Mouse (Mus musculus) embryonic facial prominence, embryonic 15.5 days (tissue): ENCODE measurements around the gene Pdss1. TPM values are rescaled to one million over a fixed set of nuclear protein-coding genes. Genes with fewer than 3 reads are reported as not detected.
A peak's percentile ranks its signal among the peaks of the same experiment; 100 is the strongest.
"Not testable (repeated sequence)": the region's sequence is repeated elsewhere in the genome, so short reads cannot be mapped to it uniquely, and the experiment has no call there.

Experiments
- ATAC-seq: fragments of 200-750 bp; cut with Nextera tagmentation; 2 replicates; pipeline ENCODE4 v1.8.0; 2017; ENCODE audit warnings: low read depth, moderate TSS enrichment; ENCODE audit not compliant: insufficient number of reproducible peaks, low FRiP score, low TSS enrichment
- H3K27ac ChIP-seq: fragments of 300-500 bp; sonication (generic); replicated peaks from 2 replicates; pipeline ENCODE4 v1.5.1; 2015; ENCODE audit warnings: mild to moderate bottlenecking, inconsistent platforms
- H3K27me3 ChIP-seq: fragments of 300-500 bp; sonication (generic); 2 replicates; pipeline ENCODE4 v1.6.1; 2015; ENCODE audit warnings: inconsistent platforms
- H3K36me3 ChIP-seq: fragments of 300-500 bp; sonication (generic); 2 replicates; pipeline ENCODE4 v1.6.1; 2015; ENCODE audit warnings: mild to moderate bottlenecking, inconsistent platforms
- H3K4me1 ChIP-seq: fragments of 300-500 bp; sonication (generic); 2 replicates; pipeline ENCODE4 v1.6.1; 2015; ENCODE audit warnings: inconsistent platforms
- H3K4me2 ChIP-seq: fragments of 300-500 bp; sonication (generic); replicated peaks from 2 replicates; pipeline ENCODE4 v1.6.1; 2015; ENCODE audit warnings: mild to moderate bottlenecking, inconsistent platforms
- H3K4me3 ChIP-seq: fragments of 300-500 bp; sonication (generic); replicated peaks from 2 replicates; pipeline ENCODE4 v1.5.1; 2015; ENCODE audit warnings: mild to moderate bottlenecking, inconsistent platforms
- H3K9ac ChIP-seq: fragments of 300-500 bp; sonication (generic); 2 replicates; pipeline ENCODE4 v1.6.1; 2015; ENCODE audit warnings: inconsistent platforms
- H3K9me3 ChIP-seq: fragments of 300-500 bp; sonication (generic); replicated peaks from 2 replicates; pipeline ENCODE4 v1.6.1; 2016; ENCODE audit warnings: inconsistent platforms
- WGBS: fragments of 180-500 bp; shearing (Covaris S2); methylation state at CpG from one replicate; pipeline ENCODE4 v1.1.7; 2015; 5-methylcytosine and 5-hydroxymethylcytosine counted together
- polyA plus RNA-seq: library from polyadenylated mRNA; unstranded; fragments of >200 nt; fragmentation: Nextera tagmentation; extraction: Ambion mirVana; gene quantifications from 2 replicates; pipeline ENCODE4 v1.2.1, GENCODE M21; 2015

The Pdss1 gene
- polyA plus RNA-seq, 1 experiment from 2014 or later, result 17.2 TPM

GRCm38 (mm10) chr2:22880726-22881125, 14.6 kb upstream of the Pdss1 start:
- not testable (repeated sequence) for H3K9ac ChIP-seq, H3K27me3 ChIP-seq, H3K9me3 ChIP-seq, H3K4me2 ChIP-seq, ATAC-seq, H3K4me1 ChIP-seq, H3K36me3 ChIP-seq, H3K4me3 ChIP-seq, H3K27ac ChIP-seq
- WGBS, result 89% methylated on average over 3 of the region's 3 CpGs

DNA sequence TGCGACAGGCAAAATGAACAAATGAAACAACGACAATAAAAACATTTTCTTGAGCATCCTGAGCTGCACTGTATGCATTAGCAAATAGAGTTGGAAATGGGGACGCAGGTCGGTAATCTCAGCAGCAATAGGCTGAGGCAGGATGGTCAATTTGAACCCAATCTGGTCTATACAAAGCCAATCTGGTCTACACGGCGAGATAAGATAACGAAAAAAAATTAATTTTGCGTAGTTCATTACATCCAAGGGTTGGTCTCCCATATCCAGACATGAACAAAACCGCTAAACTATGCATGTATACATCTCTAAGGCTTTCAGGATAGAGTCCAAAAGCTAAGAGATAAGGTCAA, 415 bp upstream of the Pdss1 start:
- peak overlapping the region; percentile 61 for H3K9ac ChIP-seq

GRCm38 (mm10) chr2:22903947-22904346, 8.6 kb downstream of the Pdss1 start:
- Histone ChIP-seq H3K9ac (no peak overlapping the region), H3K4me3 (no peak overlapping the region), H3K9me3 (no peaks in the 10 kb centered on the region), H3K4me1 (no peaks in the 10 kb centered on the region), H3K4me2 (no peak overlapping the region), H3K27ac (no peak overlapping the region), H3K36me3 (peaks cover 41% of the 10 kb centered on the region), H3K27me3 (no peaks in the 10 kb centered on the region)
- 90% methylated on average over 3 of the region's 3 CpGs for WGBS
- ATAC-seq, result no peak

More for the DNA sequence above, 415 bp upstream of the Pdss1 start:
- Histone ChIP-seq H3K4me2 (peak overlapping the region; percentile 78), H3K4me3 (peak overlapping the region; percentile 83), H3K27me3 (no peaks in the 10 kb centered on the region), H3K27ac (peak overlapping the region; percentile 84), H3K4me1 (no peaks in the 10 kb centered on the region; the same call in 1 of the 2 replicates), H3K9me3 (no peaks in the 10 kb centered on the region), H3K36me3 (no peaks in the 10 kb centered on the region)
- 0 out of 2 replicates have a peak, but pooled peaks have one; percentile 30 for ATAC-seq
- WGBS, result 18% methylated on average over 9 of the region's 9 CpGs

DNA sequence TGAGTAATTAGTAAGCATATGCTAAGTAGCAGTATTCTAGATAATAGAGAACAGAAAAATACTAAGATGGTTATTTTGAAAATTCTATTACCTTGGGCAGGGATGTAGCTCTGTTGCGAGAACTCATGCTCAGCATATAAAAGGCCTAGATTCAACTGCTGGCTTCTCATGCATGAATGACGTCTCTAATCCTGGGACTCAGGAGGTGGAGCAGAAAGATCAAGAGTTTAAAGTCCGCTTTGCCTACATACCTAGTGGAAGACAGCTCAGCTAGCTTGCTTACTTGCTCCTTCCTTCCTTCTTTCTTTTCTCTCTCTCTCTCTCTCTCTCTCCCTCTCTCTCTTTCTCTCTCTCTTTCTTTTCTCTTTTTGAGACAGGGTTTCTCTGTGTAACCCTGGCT, 19.1 kb downstream of the Pdss1 start:
- 86% methylated on average over 3 of the region's 3 CpGs for WGBS
- no peak for ATAC-seq
- no peaks in the 10 kb centered on the region for H3K27me3 ChIP-seq

GRCm38 (mm10) chr2:22918651-22919050, 23.3 kb downstream of the Pdss1 start:
- no peak for ATAC-seq
- no peak overlapping the region for H3K27ac ChIP-seq
- H3K36me3 ChIP-seq, result peaks cover 16% of the 10 kb centered on the region; the same call in 1 of the 2 replicates
- 86% methylated on average over 2 of the region's 2 CpGs for WGBS
- no peak overlapping the region for H3K9ac ChIP-seq
- H3K4me1 ChIP-seq, result no peaks in the 10 kb centered on the region
- H3K27me3 ChIP-seq, result no peaks in the 10 kb centered on the region
- no peaks in the 10 kb centered on the region for H3K9me3 ChIP-seq
- no peak overlapping the region for H3K4me2 ChIP-seq
- H3K4me3 ChIP-seq, result no peak overlapping the region

More for the DNA sequence above, 19.1 kb downstream of the Pdss1 start:
- Histone ChIP-seq H3K9ac (no peak overlapping the region), H3K36me3 (peaks cover 25% of the 10 kb centered on the region; the same call in 1 of the 2 replicates), H3K4me2 (no peak overlapping the region), H3K4me1 (no peaks in the 10 kb centered on the region), H3K4me3 (no peak overlapping the region), H3K27ac (no peak overlapping the region), H3K9me3 (no peaks in the 10 kb centered on the region)

- not testable (repeated sequence) for H3K9me3 ChIP-seq, H3K4me2 ChIP-seq, ATAC-seq, H3K27ac ChIP-seq, H3K4me1 ChIP-seq, H3K27me3 ChIP-seq, H3K4me3 ChIP-seq, H3K36me3 ChIP-seq, H3K9ac ChIP-seq
- 92% methylated on average over 3 of the region's 3 CpGs for WGBS
Observed at GRCm38 (mm10) chr2:22925911-22926310, 30.6 kb downstream of the Pdss1 start.

DNA sequence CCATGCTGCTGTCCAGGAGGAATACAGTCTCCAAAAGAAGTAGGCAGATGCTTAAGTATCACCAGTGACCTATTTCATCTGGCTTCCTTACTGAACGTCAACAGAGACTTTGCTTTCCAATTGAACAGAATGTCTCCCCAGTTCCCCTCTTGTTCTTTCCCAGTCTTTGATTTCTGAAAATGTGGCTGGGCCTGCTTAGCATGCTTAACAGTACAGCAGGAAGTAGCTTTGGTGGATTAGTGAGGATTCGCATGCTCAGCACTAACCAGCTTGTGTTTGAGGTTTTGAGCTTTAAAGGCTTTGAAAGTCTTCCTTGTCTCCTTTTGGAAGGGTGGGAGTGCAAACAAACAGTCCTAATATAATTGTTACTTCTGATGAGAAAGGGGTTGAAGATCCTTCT, 32.9 kb downstream of the Pdss1 start:
- H3K4me2 ChIP-seq, result no peak overlapping the region
- H3K27ac ChIP-seq, result 0 out of 2 replicates have a peak overlapping the region, but pooled peaks have one; percentile 12
- no peak overlapping the region for H3K9ac ChIP-seq
- no peaks in the 10 kb centered on the region for H3K27me3 ChIP-seq
- peaks cover 7% of the 10 kb centered on the region; the same call in 1 of the 2 replicates for H3K36me3 ChIP-seq
- H3K4me1 ChIP-seq, result no peaks in the 10 kb centered on the region
- WGBS, result 40% methylated on average over 2 of the region's 2 CpGs
- ATAC-seq, result no peak
- H3K4me3 ChIP-seq, result no peak overlapping the region
- no peaks in the 10 kb centered on the region for H3K9me3 ChIP-seq

DNA sequence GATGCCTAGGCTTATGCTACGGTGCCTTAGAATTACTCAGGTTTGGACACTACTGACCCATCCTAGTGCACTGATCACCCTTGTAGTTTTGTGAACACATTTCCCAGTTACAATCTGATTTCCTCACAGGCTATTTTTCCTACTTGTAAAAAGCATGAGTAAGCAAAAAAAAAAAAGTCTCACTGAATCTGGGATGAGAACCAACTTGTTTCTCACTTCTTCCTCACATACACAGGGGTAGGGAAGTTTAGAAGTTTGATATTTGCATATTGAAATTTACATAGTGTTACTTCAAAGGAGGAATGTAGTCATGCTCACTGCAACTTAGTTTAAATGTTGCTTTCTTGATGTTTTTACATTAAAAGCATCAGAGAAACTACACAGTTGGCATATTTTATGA, 38.2 kb downstream of the Pdss1 start:
- Histone ChIP-seq H3K4me3 (no peak overlapping the region), H3K4me1 (no peaks in the 10 kb centered on the region), H3K4me2 (no peak overlapping the region), H3K36me3 (peaks cover 14% of the 10 kb centered on the region), H3K9me3 (no peaks in the 10 kb centered on the region), H3K9ac (no peak overlapping the region), H3K27me3 (no peaks in the 10 kb centered on the region), H3K27ac (no peak overlapping the region)
- ATAC-seq, result no peak
- 80% methylated on average over 1 of the region's 1 CpGs for WGBS

- Histone ChIP-seq H3K4me2 (no peak overlapping the region), H3K4me1 (no peaks in the 10 kb centered on the region), H3K9me3 (no peaks in the 10 kb centered on the region), H3K27me3 (no peaks in the 10 kb centered on the region), H3K4me3 (no peak overlapping the region), H3K9ac (no peak overlapping the region), H3K27ac (no peak overlapping the region), H3K36me3 (peaks cover 7% of the 10 kb centered on the region; the same call in 1 of the 2 replicates)
- 50% methylated on average over 4 of the region's 4 CpGs for WGBS
- ATAC-seq, result no peak
Observed at GRCm38 (mm10) chr2:22949956-22950355, 54.6 kb downstream of the Pdss1 start.

DNA sequence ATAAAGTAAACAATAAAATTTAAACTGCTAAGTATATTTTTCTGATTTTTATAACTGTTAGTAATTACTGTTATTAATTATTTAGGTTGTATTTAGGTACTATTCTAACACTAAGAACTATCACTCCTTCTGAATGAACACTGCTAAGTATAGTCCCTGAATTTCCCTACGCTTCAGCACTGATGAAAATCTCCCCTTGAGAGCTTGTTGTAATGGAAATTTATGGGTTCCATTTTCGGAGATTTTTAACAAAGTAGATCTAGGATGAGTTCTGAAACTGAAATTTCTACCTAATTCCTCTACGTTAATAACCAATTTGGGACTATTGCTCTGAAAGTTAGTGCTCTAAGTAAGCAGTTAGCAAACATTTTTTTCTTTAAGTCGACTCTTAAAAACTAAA, 59.0 kb downstream of the Pdss1 start:
- ATAC-seq, result no peak
- H3K9me3 ChIP-seq, result no peaks in the 10 kb centered on the region

GRCm38 (mm10) chr2:22955914-22956313, 60.6 kb downstream of the Pdss1 start:
- no peak for ATAC-seq
- Histone ChIP-seq H3K4me2 (no peak overlapping the region), H3K36me3 (no peaks in the 10 kb centered on the region), H3K9ac (no peak overlapping the region), H3K4me3 (no peak overlapping the region), H3K27ac (no peak overlapping the region), H3K9me3 (no peaks in the 10 kb centered on the region), H3K27me3 (no peaks in the 10 kb centered on the region), H3K4me1 (no peaks in the 10 kb centered on the region)
- 91% methylated on average over 5 of the region's 5 CpGs for WGBS

More for the DNA sequence above, 59.0 kb downstream of the Pdss1 start:
- WGBS, result 90% methylated on average over 4 of the region's 4 CpGs
- H3K4me2 ChIP-seq, result no peak overlapping the region
- H3K4me3 ChIP-seq, result no peak overlapping the region
- H3K9ac ChIP-seq, result no peak overlapping the region
- H3K27me3 ChIP-seq, result no peaks in the 10 kb centered on the region
- no peaks in the 10 kb centered on the region for H3K4me1 ChIP-seq
- H3K36me3 ChIP-seq, result peaks cover 3% of the 10 kb centered on the region; the same call in 1 of the 2 replicates
- no peak overlapping the region for H3K27ac ChIP-seq

- WGBS, result 77% methylated on average over 1 of the region's 1 CpGs
- H3K27me3 ChIP-seq, result no peaks in the 10 kb centered on the region
- ATAC-seq, result no peak
- no peaks in the 10 kb centered on the region for H3K4me1 ChIP-seq
- H3K27ac ChIP-seq, result no peak overlapping the region
- no peak overlapping the region for H3K4me3 ChIP-seq
- no peak overlapping the region for H3K9ac ChIP-seq
- H3K9me3 ChIP-seq, result no peaks in the 10 kb centered on the region
- H3K4me2 ChIP-seq, result no peak overlapping the region
- no peaks in the 10 kb centered on the region for H3K36me3 ChIP-seq
Observed at GRCm38 (mm10) chr2:22957415-22957814, 62.1 kb downstream of the Pdss1 start.
